In genomic region chr9:99591144-99591543, GRCm38 (mm10) we compare ENCODE assay signal across 36 mouse cellular contexts. TPM values are rescaled to one million over a fixed set of nuclear protein-coding genes. Genes with fewer than 3 reads are reported as not detected.
DNase-seq lines count a peak whose midpoint lies in the region; ATAC-seq and TF ChIP-seq lines count a peak whose summit lies in the region.
"Had no signal": no experiment of that assay in that cellular context is flagged by ENCODE, and none has a peak within 500 bp of the region (broad histone marks: within the 10 kb centered on the region; RNA-seq: fewer than 3 reads in every experiment).

No protein-coding gene starts in this region.

- no peak overlapping the region for H3K27ac ChIP-seq in ES-E14 (ENCODE audit: insufficient read depth, low read depth, low read length, poor library complexity, severe bottlenecking)
- H3K27ac ChIP-seq in thymus, adult 2 months (ENCODE audit: control insufficient read depth, insufficient read depth, low read length) = no peak overlapping the region
- no peak overlapping the region for H3K27ac ChIP-seq in intestine, postnatal 0 days (ENCODE audit: low read depth, low read length)
- H3K27ac ChIP-seq: embryonic facial prominence, embryonic 10.5 days; embryonic facial prominence, embryonic 13.5 days; forebrain, embryonic 13.5 days; gastrocnemius, adult 2 months; heart, embryonic 15.5 days; hindbrain, embryonic 10.5 days; hindbrain, embryonic 13.5 days had no signal

- H3K9me3 ChIP-seq in E14TG2a.4 (ENCODE audit: low read length) (peaks cover 10% of the 10 kb centered on the region), ES-E14 (ENCODE audit: control insufficient read depth, insufficient read depth, low read depth, low read length) (no peaks in the 10 kb centered on the region)
- no peaks in the 10 kb centered on the region for H3K9me3 ChIP-seq in intestine, postnatal 0 days (ENCODE audit: control insufficient read depth)
- H3K9me3 ChIP-seq: embryonic facial prominence, embryonic 13.5 days; forebrain, embryonic 13.5 days; heart, embryonic 15.5 days; hindbrain, embryonic 13.5 days had no signal

- no peaks in the 10 kb centered on the region for H3K36me3 ChIP-seq in E14TG2a.4 (ENCODE audit: insufficient read depth, low read length)
- no peaks in the 10 kb centered on the region for H3K36me3 ChIP-seq in ES-E14 (ENCODE audit: control insufficient read depth, insufficient read depth, low read length, poor library complexity, severe bottlenecking)
- no peaks in the 10 kb centered on the region for H3K36me3 ChIP-seq in thymus, adult 2 months (ENCODE audit: control insufficient read depth, insufficient read depth, low read length)
- H3K36me3 ChIP-seq in intestine, postnatal 0 days (ENCODE audit: control insufficient read depth, insufficient read depth) = no peaks in the 10 kb centered on the region
- H3K36me3 ChIP-seq: embryonic facial prominence, embryonic 10.5 days; embryonic facial prominence, embryonic 13.5 days; G1E; heart, embryonic 12.5 days; heart, embryonic 15.5 days; hindbrain, embryonic 10.5 days; hindbrain, embryonic 13.5 days had no signal

- H3K4me3 ChIP-seq in E14TG2a.4 (replicated peaks; ENCODE audit: low read length) = peak overlapping the region; percentile 45
- peak overlapping the region; percentile 15 to 51; a peak in 2 of 4 replicates for H3K4me3 ChIP-seq in ES-E14 (ENCODE audit: insufficient read depth in 1 of 2, low read depth in 1 of 2, low read length in 2 of 2, poor library complexity in 1 of 2, severe bottlenecking in 1 of 2)
- no peak overlapping the region for H3K4me3 ChIP-seq in thymus, adult 2 months (ENCODE audit: control insufficient read depth, insufficient read depth, low read length)
- H3K4me3 ChIP-seq in intestine, postnatal 0 days (ENCODE audit: low read depth, low read length) = no peak overlapping the region
- H3K4me3 ChIP-seq: embryonic facial prominence, embryonic 10.5 days; embryonic facial prominence, embryonic 13.5 days; erythroblast, embryonic 14.5 days; forebrain, embryonic 13.5 days; gastrocnemius, adult 2 months; heart, embryonic 12.5 days; heart, embryonic 15.5 days; hindbrain, embryonic 10.5 days; hindbrain, embryonic 13.5 days had no signal

- H3K27me3 ChIP-seq in E14TG2a.4 (ENCODE audit: insufficient read depth, low read length) = peaks cover 17% of the 10 kb centered on the region
- no peaks in the 10 kb centered on the region for H3K27me3 ChIP-seq in thymus, adult 2 months (ENCODE audit: control insufficient read depth, insufficient read depth, low read length)
- no peaks in the 10 kb centered on the region for H3K27me3 ChIP-seq in intestine, postnatal 0 days (replicated peaks; ENCODE audit: control insufficient read depth, insufficient read depth, low read length)
- H3K27me3 ChIP-seq: embryonic facial prominence, embryonic 13.5 days; forebrain, embryonic 13.5 days; heart, embryonic 12.5 days; heart, embryonic 15.5 days; hindbrain, embryonic 13.5 days; Patski had no signal

- TF ChIP-seq POLR2A in thymus, adult 2 months (IDR thresholded peaks at IDR 0.05; ENCODE audit: control insufficient read depth, extremely low read depth, insufficient read depth, low read length, poor library complexity) = no peak

- no peak overlapping the region for H3K9ac ChIP-seq in ES-E14 (ENCODE audit: insufficient read depth, low read depth, low read length, poor library complexity, severe bottlenecking)
- no peak overlapping the region for H3K9ac ChIP-seq in intestine, postnatal 0 days (ENCODE audit: low read depth, low read length)
- H3K9ac ChIP-seq: embryonic facial prominence, embryonic 13.5 days; forebrain, embryonic 13.5 days; forebrain, postnatal 0 days; heart, embryonic 12.5 days; heart, embryonic 15.5 days; hindbrain, embryonic 13.5 days had no signal

- H3K4me1 ChIP-seq in E14TG2a.4 (replicated peaks; ENCODE audit: low read depth, low read length) (0 out of 2 replicates have a peak, but pooled peaks cover 8% of the 10 kb centered on the region), ES-E14 (ENCODE audit: control insufficient read depth in 2 of 2, insufficient read depth in 2 of 2, low read length in 2 of 2, poor library complexity in 1 of 2) (peaks cover 0 to 2% of the 10 kb centered on the region in 2 experiments; a peak in 1 of 4 replicates)
- H3K4me1 ChIP-seq in thymus, adult 2 months (replicated peaks; ENCODE audit: control insufficient read depth, insufficient read depth, low read length) = no peaks in the 10 kb centered on the region
- no peaks in the 10 kb centered on the region for H3K4me1 ChIP-seq in intestine, postnatal 0 days (replicated peaks; ENCODE audit: control insufficient read depth, insufficient read depth, low read length)
- H3K4me1 ChIP-seq: embryonic facial prominence, embryonic 10.5 days; embryonic facial prominence, embryonic 13.5 days; forebrain, embryonic 13.5 days; heart, embryonic 12.5 days; heart, embryonic 15.5 days; hindbrain, embryonic 10.5 days; hindbrain, embryonic 13.5 days had no signal

- no peak overlapping the region for H3K4me2 ChIP-seq in intestine, postnatal 0 days (replicated peaks; ENCODE audit: low read depth)
- H3K4me2 ChIP-seq: embryonic facial prominence, embryonic 13.5 days; forebrain, embryonic 13.5 days; heart, embryonic 12.5 days; heart, embryonic 15.5 days; hindbrain, embryonic 13.5 days had no signal

- WGBS in thymus, adult 2 months = 28% methylated on average over 8 of the region's 8 CpGs
- 66% methylated on average over 8 of the region's 8 CpGs for WGBS in intestine, postnatal 0 days

- ATAC-seq in common myeloid progenitor, adult 5-6 weeks (replicated peaks; ENCODE audit: low read depth, poor library complexity, severe bottlenecking) = peak; percentile 50; the same call in 1 of the 2 replicates
- ATAC-seq in megakaryocyte progenitor cell, adult 5-6 weeks (replicated peaks; ENCODE audit: poor library complexity) = peak; percentile 67
- ATAC-seq in intestine, postnatal 0 days = no peak
- ATAC-seq: activated CD4-positive, CD25-positive, alpha-beta regulatory T cell, adult 4 months; CD4-positive, CD25-positive, alpha-beta regulatory T cell, adult 4 months; forebrain, embryonic 13.5 days; forebrain, postnatal 0 days; hindbrain, embryonic 16.5 days; Patski had no signal

- in situ Hi-C loops in ES-E14 (cut with MboI; ENCODE audit: low sequenced_read_pairs in 2 of 2, unreplicated experiment in 2 of 2) = no loop called here

- TF ChIP-seq CTCF in E14TG2a.4 (conservative IDR thresholded peaks at IDR 0.05; ENCODE audit: low read length) = no peak
- TF ChIP-seq CTCF in thymus, adult 2 months (IDR thresholded peaks at IDR 0.05; ENCODE audit: borderline replicate concordance, control insufficient read depth, extremely low read depth, insufficient read depth, low read length, poor library complexity) = no peak
- TF ChIP-seq CTCF in intestine, postnatal 0 days (IDR thresholded peaks at IDR 0.05; ENCODE audit: low read depth) = no peak

- DNase-seq in ES-E14 (ENCODE audit: low read depth, low spot score) = no peak
- DNase-seq in ovary, postnatal 36 days (ENCODE audit: low spot score) = no peak
- DNase-seq in thymus, adult 2 months = no peak
- no peak for DNase-seq in cerebellum, adult 8-10 months
- DNase-seq: adrenal gland, adult 8-10 months; adrenal gland, postnatal 25 days; cerebellum, adult 11-12 months; cerebellum, adult 9-10 months; cerebellum, postnatal 14 days; embryo, embryonic 11 days; forebrain, postnatal 0 days; gastrocnemius, adult 2 months; gastrocnemius, postnatal 14 days; heart, adult 18-20 months; heart, postnatal 10 days; heart, postnatal 36 days had no signal

TF ChIP-seq in ES-E14, 5 proteins besides CTCF, POLR2A, EP300 and RAD21:
- no peak for TF ChIP-seq MAFK (IDR thresholded peaks at IDR 0.05; ENCODE audit: insufficient read depth, low read depth, low read length)
- TF ChIP-seq CHD2 (IDR thresholded peaks at IDR 0.05; ENCODE audit: low read depth, low read length) = no peak
- no peak for TF ChIP-seq ZC3H11A (IDR thresholded peaks at IDR 0.05; ENCODE audit: borderline replicate concordance, low read depth, low read length)
- no peak for TF ChIP-seq ZNF384 (IDR thresholded peaks at IDR 0.05; ENCODE audit: low read depth, low read length)
- no peak for TF ChIP-seq HCFC1 (IDR thresholded peaks at IDR 0.05; ENCODE audit: borderline replicate concordance, insufficient read depth, low read length)

RNA-seq across cellular contexts. Expression of gene Dbr1, which starts 15.5 kb away (rescaled TPM):
- 45.0 and 48.1 TPM in 2 replicates for total RNA-seq in ES-E14 (2012; rRNA removed)
- total RNA-seq in common myeloid progenitor, adult 5-6 weeks (2017) = 52.5 and 58.7 TPM in 2 replicates
- 21.0 and 22.2 TPM in 2 replicates for total RNA-seq in megakaryocyte progenitor cell, adult 5-6 weeks (2015)
- 55.0 and 56.5 TPM in 2 replicates for total RNA-seq in megakaryocyte progenitor cell, adult 5-6 weeks (2017)
- polyA plus RNA-seq in thymus, adult 2 months (2012; rRNA removed) = 18.6 and 20.4 TPM in 2 replicates
- polyA plus RNA-seq in intestine, postnatal 0 days (2015; fragmentation: Nextera tagmentation; extraction: Ambion mirVana) = 11.6 and 12.7 TPM in 2 replicates

RNA-seq across cellular contexts. Expression of gene A4gnt, which starts 21.2 kb away (rescaled TPM):
- total RNA-seq in ES-E14 (2012; rRNA removed) = not detected in 2 replicates
- total RNA-seq in common myeloid progenitor, adult 5-6 weeks (2017) = not detected in 2 replicates
- not detected in 2 replicates for total RNA-seq in megakaryocyte progenitor cell, adult 5-6 weeks (2015)
- not detected in 2 replicates for total RNA-seq in megakaryocyte progenitor cell, adult 5-6 weeks (2017)
- 0.05 and 0.11 TPM in 2 replicates for polyA plus RNA-seq in thymus, adult 2 months (2012; rRNA removed)
- 0.81 and 1.0 TPM in 2 replicates for polyA plus RNA-seq in intestine, postnatal 0 days (2015; fragmentation: Nextera tagmentation; extraction: Ambion mirVana)
- total RNA-seq: adrenal gland, adult 8-10 months; adrenal gland, postnatal 25 days; gastrocnemius, adult 2 months; gastrocnemius, postnatal 14 days; gastrocnemius, postnatal 4 days; heart, adult 18-20 months; heart, postnatal 10 days; heart, postnatal 36 days had no signal
- polyA plus RNA-seq: activated CD4-positive, CD25-positive, alpha-beta regulatory T cell, adult 4 months; brain, embryonic 14.5 days; C2C12; CD4-positive, CD25-positive, alpha-beta regulatory T cell, adult 4 months; embryonic facial prominence, embryonic 10.5 days; embryonic facial prominence, embryonic 13.5 days; erythroblast, embryonic 14.5 days; forebrain, embryonic 13.5 days; forebrain, postnatal 0 days; G1E; heart, embryonic 12.5 days; heart, embryonic 15.5 days; hindbrain, embryonic 10.5 days; hindbrain, embryonic 13.5 days; hindbrain, embryonic 16.5 days; Patski had no signal

RNA-seq across cellular contexts. Expression of gene Armc8, which starts 22.4 kb away (rescaled TPM):
- 21.7 and 25.7 TPM in 2 replicates for total RNA-seq in ES-E14 (2012; rRNA removed)
- 25.8 and 32.2 TPM in 2 replicates for total RNA-seq in common myeloid progenitor, adult 5-6 weeks (2017)
- total RNA-seq in megakaryocyte progenitor cell, adult 5-6 weeks (2015) = 30.4 and 34.6 TPM in 2 replicates
- total RNA-seq in megakaryocyte progenitor cell, adult 5-6 weeks (2017) = 32.2 and 36.6 TPM in 2 replicates
- 15.0 and 15.6 TPM in 2 replicates for polyA plus RNA-seq in thymus, adult 2 months (2012; rRNA removed)
- polyA plus RNA-seq in intestine, postnatal 0 days (2015; fragmentation: Nextera tagmentation; extraction: Ambion mirVana) = 14.0 and 14.7 TPM in 2 replicates

RNA-seq across cellular contexts. Expression of gene Dzip1l, which starts 38.2 kb away (rescaled TPM):
- total RNA-seq in ES-E14 (2012; rRNA removed) = 11.6 and 17.2 TPM in 2 replicates
- total RNA-seq in common myeloid progenitor, adult 5-6 weeks (2017) = not detected in 2 replicates
- total RNA-seq in megakaryocyte progenitor cell, adult 5-6 weeks (2015) = not detected in 2 replicates
- not detected in 2 replicates for total RNA-seq in megakaryocyte progenitor cell, adult 5-6 weeks (2017)
- 1.3 and 1.4 TPM in 2 replicates for polyA plus RNA-seq in thymus, adult 2 months (2012; rRNA removed)
- polyA plus RNA-seq in intestine, postnatal 0 days (2015; fragmentation: Nextera tagmentation; extraction: Ambion mirVana) = 3.3 and 4.1 TPM in 2 replicates
- polyA plus RNA-seq: CD4-positive, CD25-positive, alpha-beta regulatory T cell, adult 4 months; G1E had no signal

Comparison
In these comparisons a context has a peak if more than half of its experiments do, and no peak if none do; other contexts are left out.
1. H3K4me3 ChIP-seq: peak in E14TG2a.4 (single experiment) and ES-E14 (2 of 2); none in thymus, adult 2 months (single experiment) and intestine, postnatal 0 days (single experiment).